Mouse (Mus musculus) forebrain, embryonic 13.5 days (tissue): ENCODE measurements around the gene Mcm10. TPM values are rescaled to one million over a fixed set of nuclear protein-coding genes. Genes with fewer than 3 reads are reported as not detected.

ENCODE experiments used
- ATAC-seq: fragments of 200-750 bp; cut with Nextera tagmentation; 2 replicates; pipeline ENCODE4 v1.8.0; 2017
- H3K27ac ChIP-seq: fragments of 300-500 bp; sonication (generic); 2 replicates; pipeline ENCODE4 v1.5.1; 2015; ENCODE audit warnings: inconsistent platforms, mild to moderate bottlenecking, moderate library complexity
- H3K27me3 ChIP-seq: fragments of 300-500 bp; sonication (generic); 2 replicates; pipeline ENCODE4 v1.6.1; 2015; ENCODE audit warnings: mild to moderate bottlenecking, inconsistent platforms
- H3K36me3 ChIP-seq: fragments of 300-500 bp; sonication (generic); 2 replicates; pipeline ENCODE4 v1.6.1; 2015; ENCODE audit warnings: mild to moderate bottlenecking, inconsistent platforms; ENCODE audit not compliant: poor library complexity, severe bottlenecking
- H3K4me1 ChIP-seq: fragments of 300-500 bp; sonication (generic); 2 replicates; pipeline ENCODE4 v1.6.1; 2015; ENCODE audit warnings: inconsistent platforms
- H3K4me2 ChIP-seq: fragments of 300-500 bp; sonication (generic); 2 replicates; pipeline ENCODE4 v1.6.1; 2015; ENCODE audit warnings: inconsistent platforms, mild to moderate bottlenecking, moderate library complexity
- H3K4me3 ChIP-seq: fragments of 300-500 bp; sonication (generic); 2 replicates; pipeline ENCODE4 v1.5.1; 2015; ENCODE audit warnings: mild to moderate bottlenecking, inconsistent platforms
- H3K9ac ChIP-seq: fragments of 300-500 bp; sonication (generic); 2 replicates; pipeline ENCODE4 v1.6.1; 2015; ENCODE audit warnings: mild to moderate bottlenecking, inconsistent platforms
- H3K9me3 ChIP-seq: fragments of 300-500 bp; sonication (generic); replicated peaks from 2 replicates; pipeline ENCODE4 v1.6.1; 2016; ENCODE audit warnings: inconsistent platforms
- WGBS: fragments of 180-500 bp; shearing (Covaris S2); methylation state at CpG from one replicate; pipeline ENCODE4 v1.1.7; 2015; 5-methylcytosine and 5-hydroxymethylcytosine counted together
- polyA plus RNA-seq: library from polyadenylated mRNA; unstranded; fragments of >200 nt; fragmentation: Nextera tagmentation; extraction: Ambion mirVana; gene quantifications from 2 replicates; pipeline ENCODE4 v1.2.1, GENCODE M21; 2015

Mcm10 gene
- polyA plus RNA-seq, 1 experiment from 2014 or later = 25.0 TPM

DNA sequence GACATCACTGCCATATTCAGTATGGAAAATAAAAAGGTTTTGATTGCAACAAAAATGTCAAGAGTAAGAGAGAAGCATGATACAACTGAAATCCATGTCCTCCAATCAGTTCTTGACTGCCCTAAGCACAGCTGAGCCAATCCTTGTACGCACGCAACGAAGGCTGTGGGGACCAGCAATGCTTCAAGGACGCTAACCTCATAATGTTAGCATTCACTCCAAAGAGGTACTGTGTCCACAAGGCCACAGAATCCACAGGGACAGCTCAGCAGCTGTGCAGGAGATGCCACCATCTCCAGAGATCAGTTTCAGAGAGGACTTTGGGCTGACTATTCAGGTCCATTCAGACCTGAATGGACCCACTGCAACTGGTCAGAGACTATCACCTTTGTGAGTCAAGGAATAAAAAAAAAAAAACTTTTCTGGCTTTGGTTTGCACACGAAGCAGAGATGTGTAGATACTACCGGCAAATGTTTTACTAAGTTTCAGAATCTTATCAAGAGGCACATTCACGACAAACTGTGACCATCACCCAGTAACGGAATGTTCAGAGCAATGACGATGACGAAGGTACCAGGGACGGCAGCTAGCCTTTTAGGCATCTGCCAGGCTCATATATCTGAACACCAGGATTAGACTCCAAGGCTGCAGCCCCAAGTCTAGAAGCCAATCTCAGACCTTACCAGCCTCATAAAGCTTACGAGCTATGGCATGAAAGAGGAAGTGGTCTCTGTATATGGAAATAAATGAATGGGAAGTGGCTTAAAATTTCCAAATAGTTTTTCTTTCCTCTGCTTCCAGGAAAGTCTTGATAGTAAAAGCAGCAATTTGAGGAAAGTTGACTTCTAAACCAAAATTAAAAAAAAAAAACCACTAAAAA, 27.9 kb upstream of the Mcm10 start:
- ATAC-seq = no peak
- WGBS = 94% methylated on average over 12 of the region's 12 CpGs
- peaks cover 31% of the 10 kb centered on the region for H3K4me1 ChIP-seq

DNA sequence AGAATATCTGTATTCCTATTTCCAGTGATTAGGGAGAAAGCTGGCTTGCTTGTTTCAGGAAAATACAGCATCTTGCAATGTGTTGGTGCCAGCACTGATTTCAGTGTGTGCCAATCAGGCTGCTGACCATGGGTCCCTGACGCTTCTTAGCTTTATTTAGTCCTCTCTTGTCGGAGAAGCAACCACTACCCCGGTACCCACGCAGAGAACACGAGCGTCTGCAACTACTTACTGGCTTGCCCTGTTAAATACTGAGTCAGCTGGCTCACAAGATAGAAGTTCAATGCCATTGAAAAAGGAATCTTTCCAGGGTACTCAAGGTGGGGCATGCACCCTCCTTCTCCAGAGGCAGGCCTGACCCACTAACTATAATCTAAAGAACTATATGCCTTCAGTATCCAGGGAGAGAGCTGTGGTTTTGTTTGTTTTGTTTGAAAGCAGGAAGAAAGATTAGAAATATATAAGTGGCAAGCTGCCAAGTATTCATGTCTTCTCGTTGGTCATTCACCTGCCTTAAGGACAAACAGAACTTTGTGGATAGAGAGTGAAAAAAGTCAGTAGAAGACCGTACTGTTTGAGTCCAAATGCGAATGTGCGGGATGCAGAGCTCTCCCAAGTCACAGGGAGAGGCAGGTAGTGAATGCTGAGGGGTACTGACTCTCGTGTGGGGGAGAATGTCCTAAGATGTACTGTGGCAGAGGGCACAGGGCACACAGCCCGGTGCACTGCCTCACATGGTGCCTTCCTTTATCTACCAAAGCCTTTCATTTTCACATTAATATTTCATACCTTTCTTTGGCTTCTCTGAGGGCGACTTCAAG, 27.0 kb upstream of the Mcm10 start:
- H3K27me3 ChIP-seq = no peaks in the 10 kb centered on the region
- no peak overlapping the region for H3K9ac ChIP-seq
- H3K27ac ChIP-seq = no peak overlapping the region
- H3K9me3 ChIP-seq = no peaks in the 10 kb centered on the region
- WGBS = 85% methylated on average over 13 of the region's 13 CpGs
- H3K4me3 ChIP-seq = no peak overlapping the region
- H3K4me1 ChIP-seq = peaks cover 24% of the 10 kb centered on the region
- no peak overlapping the region for H3K4me2 ChIP-seq
- no peaks in the 10 kb centered on the region for H3K36me3 ChIP-seq
- no peak for ATAC-seq

More for the DNA sequence above, 27.9 kb upstream of the Mcm10 start:
- no peaks in the 10 kb centered on the region for H3K36me3 ChIP-seq
- no peaks in the 10 kb centered on the region for H3K9me3 ChIP-seq
- H3K9ac ChIP-seq = no peak overlapping the region
- H3K27me3 ChIP-seq = no peaks in the 10 kb centered on the region
- H3K4me3 ChIP-seq = no peak overlapping the region
- H3K27ac ChIP-seq = no peak overlapping the region
- H3K4me2 ChIP-seq = no peak overlapping the region

GRCm38 (mm10) chr2:5038320-5038719, 25.7 kb upstream of the Mcm10 start:
- peaks cover 24% of the 10 kb centered on the region for H3K4me1 ChIP-seq
- peak; percentile 73 for ATAC-seq
- H3K27ac ChIP-seq = no peak overlapping the region
- H3K4me3 ChIP-seq = no peak overlapping the region
- H3K27me3 ChIP-seq = no peaks in the 10 kb centered on the region
- no peaks in the 10 kb centered on the region for H3K36me3 ChIP-seq
- H3K9ac ChIP-seq = no peak overlapping the region
- WGBS = 44% methylated on average over 5 of the region's 5 CpGs
- no peaks in the 10 kb centered on the region for H3K9me3 ChIP-seq
- H3K4me2 ChIP-seq = no peak overlapping the region

DNA sequence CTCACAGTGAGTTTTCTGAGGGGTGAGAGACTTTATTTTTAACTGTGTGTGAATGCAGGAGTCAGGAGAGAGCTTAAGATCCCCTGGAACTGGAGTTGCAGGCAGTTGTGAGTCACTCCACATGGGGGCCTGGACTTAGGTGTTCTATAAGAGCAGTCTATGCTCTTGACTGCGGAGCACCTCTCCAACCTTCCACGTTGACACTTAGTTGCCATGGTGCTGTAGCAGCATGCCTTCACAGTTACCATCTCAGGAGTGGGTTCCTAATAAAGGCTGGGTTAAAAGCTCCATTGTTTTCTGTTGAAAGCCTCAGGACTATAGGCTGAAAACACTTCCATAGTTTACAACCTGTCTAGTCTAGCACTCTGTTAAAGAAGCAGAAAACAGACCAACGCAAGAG, 24.8 kb upstream of the Mcm10 start:
- no peak overlapping the region for H3K9ac ChIP-seq
- no peaks in the 10 kb centered on the region for H3K36me3 ChIP-seq
- no peak for ATAC-seq
- H3K27ac ChIP-seq = no peak overlapping the region
- H3K4me1 ChIP-seq = peaks cover 24% of the 10 kb centered on the region
- H3K4me3 ChIP-seq = no peak overlapping the region
- 24% methylated on average over 3 of the region's 3 CpGs for WGBS
- H3K9me3 ChIP-seq = no peaks in the 10 kb centered on the region
- H3K4me2 ChIP-seq = no peak overlapping the region
- no peaks in the 10 kb centered on the region for H3K27me3 ChIP-seq

DNA sequence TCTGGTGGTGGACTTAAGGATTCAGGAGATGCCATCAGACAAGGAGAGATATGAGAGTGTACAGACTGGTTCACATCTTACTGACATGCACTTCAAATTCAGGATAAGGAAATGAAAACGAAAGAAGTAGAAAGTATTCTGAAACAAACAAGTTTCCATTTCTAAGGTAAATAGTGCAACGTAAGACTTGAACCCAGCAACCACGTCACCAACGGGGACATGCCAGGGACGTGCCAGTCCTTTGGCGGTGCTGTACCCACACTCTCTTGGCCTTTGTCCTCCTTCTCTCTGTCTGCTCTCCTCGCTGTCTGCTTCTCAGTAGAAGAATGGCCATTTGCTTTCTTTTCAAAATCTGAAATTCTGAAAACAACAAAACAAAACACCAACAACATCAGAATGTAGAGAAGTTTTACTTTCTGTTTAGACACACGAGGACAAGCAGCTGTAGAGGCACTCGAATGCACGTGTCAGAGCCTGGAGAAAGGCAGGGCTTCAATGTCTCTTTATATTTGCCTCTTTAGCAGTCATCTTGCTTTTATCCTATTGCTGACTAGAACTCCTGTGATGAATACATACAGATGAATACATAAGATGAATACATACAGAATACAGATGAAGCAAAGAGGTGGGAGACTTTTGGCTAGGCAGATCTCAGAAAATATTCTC, 24.0 kb upstream of the Mcm10 start:
- no peak for ATAC-seq
- Histone ChIP-seq H3K36me3 (no peaks in the 10 kb centered on the region), H3K9me3 (no peaks in the 10 kb centered on the region), H3K4me2 (no peak overlapping the region), H3K9ac (no peak overlapping the region), H3K27ac (no peak overlapping the region), H3K4me3 (no peak overlapping the region), H3K27me3 (no peaks in the 10 kb centered on the region), H3K4me1 (peaks cover 24% of the 10 kb centered on the region)
- 56% methylated on average over 10 of the region's 10 CpGs for WGBS

GRCm38 (mm10) chr2:5035241-5035640, 22.6 kb upstream of the Mcm10 start:
- peaks cover 24% of the 10 kb centered on the region for H3K4me1 ChIP-seq
- WGBS = 83% methylated on average over 9 of the region's 9 CpGs
- H3K4me2 ChIP-seq = no peak overlapping the region
- no peaks in the 10 kb centered on the region for H3K36me3 ChIP-seq
- H3K4me3 ChIP-seq = no peak overlapping the region
- no peaks in the 10 kb centered on the region for H3K27me3 ChIP-seq
- H3K9me3 ChIP-seq = no peaks in the 10 kb centered on the region
- H3K27ac ChIP-seq = no peak overlapping the region
- ATAC-seq = no peak
- H3K9ac ChIP-seq = no peak overlapping the region

- WGBS = 85% methylated on average over 8 of the region's 8 CpGs
- H3K27ac ChIP-seq = no peak overlapping the region
- no peak overlapping the region for H3K9ac ChIP-seq
- no peaks in the 10 kb centered on the region for H3K9me3 ChIP-seq
- H3K36me3 ChIP-seq = no peaks in the 10 kb centered on the region
- no peak overlapping the region for H3K4me3 ChIP-seq
- peaks cover 24% of the 10 kb centered on the region for H3K4me1 ChIP-seq
- no peaks in the 10 kb centered on the region for H3K27me3 ChIP-seq
- no peak for ATAC-seq
- H3K4me2 ChIP-seq = no peak overlapping the region
These were observed 22.2 kb upstream of the Mcm10 start for GRCm38 (mm10) chr2:5034801-5035200.

GRCm38 (mm10) chr2:5033546-5034420, 21.2 kb upstream of the Mcm10 start:
- Histone ChIP-seq H3K27ac (no peak overlapping the region), H3K9me3 (no peaks in the 10 kb centered on the region), H3K9ac (no peak overlapping the region), H3K4me3 (no peak overlapping the region), H3K27me3 (no peaks in the 10 kb centered on the region), H3K4me1 (peaks cover 24% of the 10 kb centered on the region), H3K4me2 (no peak overlapping the region), H3K36me3 (no peaks in the 10 kb centered on the region)
- WGBS = 69% methylated on average over 15 of the region's 15 CpGs
- ATAC-seq = no peak

DNA sequence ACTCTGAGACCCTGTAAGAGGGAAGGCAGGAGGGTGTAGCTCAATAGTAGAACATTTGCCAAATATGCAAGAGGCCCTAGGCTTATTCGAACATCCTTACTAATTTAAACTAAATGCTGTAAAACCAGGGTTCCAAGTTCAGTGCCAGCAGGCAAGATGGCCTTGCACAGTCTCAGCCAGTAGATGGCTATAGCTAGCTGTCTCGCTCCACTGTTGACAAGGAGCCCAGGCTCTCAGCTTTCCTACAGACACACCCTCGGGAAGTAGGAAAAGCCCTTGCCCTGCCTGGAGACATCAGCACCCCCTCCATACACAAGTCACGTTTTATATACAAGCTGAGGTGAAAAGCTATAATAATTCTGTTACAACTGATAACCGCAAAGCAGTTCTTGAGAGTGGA, 20.1 kb upstream of the Mcm10 start:
- 84% methylated on average over 5 of the region's 5 CpGs for WGBS
- Histone ChIP-seq H3K4me2 (no peak overlapping the region), H3K27ac (no peak overlapping the region), H3K36me3 (no peaks in the 10 kb centered on the region), H3K27me3 (no peaks in the 10 kb centered on the region), H3K9ac (no peak overlapping the region), H3K4me3 (no peak overlapping the region), H3K4me1 (peaks cover 16% of the 10 kb centered on the region), H3K9me3 (no peaks in the 10 kb centered on the region)
- no peak for ATAC-seq

GRCm38 (mm10) chr2:5031215-5031614, 18.6 kb upstream of the Mcm10 start:
- Histone ChIP-seq H3K27ac (no peak overlapping the region), H3K27me3 (no peaks in the 10 kb centered on the region), H3K9me3 (no peaks in the 10 kb centered on the region), H3K4me1 (peaks cover 7% of the 10 kb centered on the region; the same call in 1 of the 2 replicates), H3K4me2 (no peak overlapping the region), H3K9ac (no peak overlapping the region), H3K36me3 (no peaks in the 10 kb centered on the region), H3K4me3 (no peak overlapping the region)
- 82% methylated on average over 7 of the region's 7 CpGs for WGBS
- ATAC-seq = no peak

DNA sequence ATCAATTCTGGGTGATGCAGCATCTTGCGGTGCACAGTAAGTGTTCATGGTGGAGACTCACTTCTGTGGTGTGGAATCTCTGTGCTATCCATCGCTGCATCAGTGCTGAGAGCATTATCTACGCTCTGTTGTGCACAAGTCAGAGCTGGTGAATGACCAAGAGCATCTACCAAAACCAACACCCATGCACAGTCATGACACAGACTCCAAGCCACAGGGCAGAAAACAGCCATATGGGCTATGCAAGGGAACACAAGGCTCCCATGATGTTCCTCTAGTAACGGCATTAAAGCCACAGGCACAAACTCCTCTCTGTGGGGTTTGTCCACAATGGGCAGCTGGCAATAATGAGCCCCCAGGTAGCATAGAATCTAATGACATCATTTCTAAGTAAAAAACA, 17.2 kb upstream of the Mcm10 start:
- no peaks in the 10 kb centered on the region for H3K9me3 ChIP-seq
- ATAC-seq = no peak
- no peak overlapping the region for H3K9ac ChIP-seq
- 0 out of 2 replicates have a peak, but pooled peaks cover 3% of the 10 kb centered on the region for H3K4me1 ChIP-seq
- no peak overlapping the region for H3K4me2 ChIP-seq
- no peaks in the 10 kb centered on the region for H3K27me3 ChIP-seq
- no peak overlapping the region for H3K4me3 ChIP-seq
- no peaks in the 10 kb centered on the region for H3K36me3 ChIP-seq
- WGBS = 85% methylated on average over 4 of the region's 4 CpGs
- no peak overlapping the region for H3K27ac ChIP-seq
